Mouse (Mus musculus) spleen, embryonic (tissue): ENCODE results near the gene Nol10.

Experiments used
- CTCF ChIA-PET: fragments of 350-600 bp; sonication (Branson Sonifier 250); formaldehyde crosslinking; loops from one replicate; lab custom pipeline; 2022; lab: Charles Lee

Gene Nol10

GRCm38 (mm10) chr12:17348048-17349036 lies at the start of gene Nol10:
Nol10 (plus strand) TSS chr12:17348458.
- CTCF ChIA-PET = no interaction called here

- CTCF ChIA-PET = no interaction called here
Measured at GRCm38 (mm10) chr12:17299902-17300301, 48.4 kb upstream of the Nol10 start.

GRCm38 (mm10) chr12:17305445-17305844 lies 42.8 kb upstream of the Nol10 start:
- CTCF ChIA-PET = no interaction called here

- CTCF ChIA-PET = no interaction called here
Measured at GRCm38 (mm10) chr12:17308246-17308645, 40.0 kb upstream of the Nol10 start.

- CTCF ChIA-PET = no interaction called here
Measured at GRCm38 (mm10) chr12:17310852-17311839, 37.1 kb upstream of the Nol10 start.

GRCm38 (mm10) chr12:17316096-17316495 lies 32.2 kb upstream of the Nol10 start:
- CTCF ChIA-PET = no interaction called here

GRCm38 (mm10) chr12:17317970-17318369 lies 30.3 kb upstream of the Nol10 start:
- CTCF ChIA-PET = no interaction called here

GRCm38 (mm10) chr12:17318453-17318852 lies 29.8 kb upstream of the Nol10 start:
- CTCF ChIA-PET = no interaction called here

- CTCF ChIA-PET = no interaction called here
Measured at GRCm38 (mm10) chr12:17324549-17325470, 23.4 kb upstream of the Nol10 start.

GRCm38 (mm10) chr12:17329259-17329658 lies 19.0 kb upstream of the Nol10 start, which contains the start of gene Atp6v1c2:
Atp6v1c2 (minus strand) TSS chr12:17329359.
- CTCF ChIA-PET = no interaction called here

- CTCF ChIA-PET = no interaction called here
Measured at GRCm38 (mm10) chr12:17333459-17333858, 14.8 kb upstream of the Nol10 start.

GRCm38 (mm10) chr12:17338338-17338737 lies 9.9 kb upstream of the Nol10 start:
- CTCF ChIA-PET = no interaction called here

- CTCF ChIA-PET = no interaction called here
Measured at GRCm38 (mm10) chr12:17339114-17339905, 8.9 kb upstream of the Nol10 start.

- CTCF ChIA-PET = no interaction called here
Measured at GRCm38 (mm10) chr12:17347327-17348047, 771 bp upstream of the Nol10 start.

- CTCF ChIA-PET = no interaction called here
Measured at GRCm38 (mm10) chr12:17350106-17350505, 1.8 kb downstream of the Nol10 start.

GRCm38 (mm10) chr12:17356853-17357252 lies 8.6 kb downstream of the Nol10 start:
- CTCF ChIA-PET = no interaction called here

- CTCF ChIA-PET = interaction anchor here (0.7 kb wide), 2 partner anchors 84 to 325 kb away, joined by 4 to 8 read pairs; no protein-coding TSS in a partner anchor
Measured at GRCm38 (mm10) chr12:17357795-17358194, 9.5 kb downstream of the Nol10 start.

GRCm38 (mm10) chr12:17358981-17359380 lies 10.7 kb downstream of the Nol10 start:
- CTCF ChIA-PET = no interaction called here

GRCm38 (mm10) chr12:17360104-17360503 lies 11.8 kb downstream of the Nol10 start:
- CTCF ChIA-PET = no interaction called here
